Mouse (Mus musculus): ENCODE data around the gene Khdc4. TPM values are rescaled to one million over a fixed set of nuclear protein-coding genes. Genes with fewer than 3 reads are reported as not detected.

Khdc4 gene
- polyA plus RNA-seq, 1 experiment from 2014 or later, result 103 TPM

- no peak overlapping the region for H3K27ac ChIP-seq (ENCODE audit: low read depth, low read length)
- no peaks in the 10 kb centered on the region for H3K4me1 ChIP-seq (ENCODE audit: control insufficient read depth, insufficient read depth, low read length)
- H3K4me2 ChIP-seq (replicated peaks; ENCODE audit: low read depth, low read length), result no peak overlapping the region
- no peak for ATAC-seq (ENCODE audit: low FRiP score, low TSS enrichment)
- H3K9ac ChIP-seq (ENCODE audit: low read depth, low read length), result no peak overlapping the region
- H3K36me3 ChIP-seq (ENCODE audit: control insufficient read depth, insufficient read depth, low read length), result peaks cover 6% of the 10 kb centered on the region; the same call in 1 of the 2 replicates
- H3K4me3 ChIP-seq (ENCODE audit: low read length), result no peak overlapping the region
- no peaks in the 10 kb centered on the region for H3K9me3 ChIP-seq (ENCODE audit: control insufficient read depth, low read length)
- no peaks in the 10 kb centered on the region for H3K27me3 ChIP-seq (ENCODE audit: control insufficient read depth, insufficient read depth, low read length)
- 83% methylated on average over 6 of the region's 6 CpGs for whole genome bisulfite sequencing
These were observed 76.8 kb downstream of the Khdc4 start for GRCm38 (mm10) chr3:88762401-88762831.

Other genes starting within 250 kb of the Khdc4 start
- gene Sema4a, start 224.6 kb upstream of the Khdc4 start, polyA plus RNA-seq (2014; fragmentation: Nextera tagmentation; extraction: Ambion mirVana), result 5.7 and 10.0 TPM in 2 replicates
- 41.6 and 55.7 TPM in 2 replicates for gene Lmna, start 175.8 kb upstream of the Khdc4 start, polyA plus RNA-seq (2014; fragmentation: Nextera tagmentation; extraction: Ambion mirVana)
- 31.6 and 32.2 TPM in 2 replicates for gene Mex3a, start 153.4 kb upstream of the Khdc4 start, polyA plus RNA-seq (2014; fragmentation: Nextera tagmentation; extraction: Ambion mirVana)
- gene Rab25, start 137.5 kb upstream of the Khdc4 start, polyA plus RNA-seq (2014; fragmentation: Nextera tagmentation; extraction: Ambion mirVana), result 14.2 and 16.7 TPM in 2 replicates
- gene Lamtor2, start 132.7 kb upstream of the Khdc4 start, polyA plus RNA-seq (2014; fragmentation: Nextera tagmentation; extraction: Ambion mirVana), result 81.7 and 165 TPM in 2 replicates
- gene Ubqln4, start 132.0 kb upstream of the Khdc4 start, polyA plus RNA-seq (2014; fragmentation: Nextera tagmentation; extraction: Ambion mirVana), result 51.4 and 73.4 TPM in 2 replicates
- 260 and 303 TPM in 2 replicates for gene Ssr2, start 109.9 kb upstream of the Khdc4 start, polyA plus RNA-seq (2014; fragmentation: Nextera tagmentation; extraction: Ambion mirVana)
- gene Arhgef2, start 79.8 kb upstream of the Khdc4 start, polyA plus RNA-seq (2014; fragmentation: Nextera tagmentation; extraction: Ambion mirVana), result 110 and 127 TPM in 2 replicates
- gene Rxfp4, start 32.7 kb upstream of the Khdc4 start, polyA plus RNA-seq (2014; fragmentation: Nextera tagmentation; extraction: Ambion mirVana), result not detected in 2 replicates
- gene Rit1, start 31.0 kb downstream of the Khdc4 start, polyA plus RNA-seq (2014; fragmentation: Nextera tagmentation; extraction: Ambion mirVana), result 44.7 and 46.4 TPM in 2 replicates
- gene Syt11, start 89.4 kb downstream of the Khdc4 start, polyA plus RNA-seq (2014; fragmentation: Nextera tagmentation; extraction: Ambion mirVana), result 10.3 and 12.5 TPM in 2 replicates
- 9.8 and 17.8 TPM in 2 replicates for gene Gon4l, start 149.4 kb downstream of the Khdc4 start, polyA plus RNA-seq (2014; fragmentation: Nextera tagmentation; extraction: Ambion mirVana)
- gene Msto1, start 228.2 kb downstream of the Khdc4 start, polyA plus RNA-seq (2014; fragmentation: Nextera tagmentation; extraction: Ambion mirVana), result 40.9 and 63.2 TPM in 2 replicates